Mouse (Mus musculus): ENCODE data around the gene Rpl36-ps4. TPM values are rescaled to one million over a fixed set of nuclear protein-coding genes. Genes with fewer than 3 reads are reported as not detected.

Gene Rpl36-ps4
- total RNA-seq (2023) = not detected

DNA sequence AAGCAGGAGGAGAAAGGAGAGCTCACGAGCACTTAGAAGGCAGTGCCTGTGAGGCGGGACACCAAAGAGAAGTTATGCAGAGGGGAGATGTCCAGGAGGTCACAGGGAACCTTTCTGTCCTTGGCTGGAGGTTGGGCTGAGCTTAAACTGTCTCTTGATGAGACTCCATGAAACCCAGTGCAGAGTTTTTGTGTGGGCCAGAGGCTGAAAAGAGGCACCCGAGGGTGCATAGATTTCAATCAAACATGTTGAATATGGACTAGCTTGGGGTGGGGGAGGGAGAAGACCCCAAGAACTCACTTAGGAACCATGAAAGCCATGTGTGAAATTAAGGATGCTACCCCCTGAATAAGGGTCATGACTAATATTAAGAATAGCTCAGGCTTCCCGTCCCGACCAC, at the start of gene Rpl36-ps4:
Gene Rpl36-ps4, plus strand, starts transcription at position 301 of the 400 bp plus-strand sequence.

Other genes starting within 250 kb of the Rpl36-ps4 start
- gene Msh2, start 248.6 kb upstream of the Rpl36-ps4 start, total RNA-seq (2023) = 10 to 100 TPM; 13.6 to 13.9 TPM
- 1 to 10 TPM; 3.3 to 3.4 TPM for gene Kcnk12, start 123.0 kb upstream of the Rpl36-ps4 start, total RNA-seq (2023)
- gene Msh6, start 54.1 kb downstream of the Rpl36-ps4 start, total RNA-seq (2023) = 10 to 100 TPM; 10.9 to 11.5 TPM
- gene Fbxo11, start 144.3 kb downstream of the Rpl36-ps4 start, total RNA-seq (2023) = 10 to 100 TPM; 67.4 to 67.7 TPM